Mouse (Mus musculus) embryonic facial prominence, embryonic 15.5 days (tissue): Measurements from ENCODE around the gene Cars2. TPM values are rescaled to one million over a fixed set of nuclear protein-coding genes. Genes with fewer than 3 reads are reported as not detected.

Source experiments
- ATAC-seq: fragments of 200-750 bp; cut with Nextera tagmentation; 2 replicates; pipeline ENCODE4 v1.8.0; 2017; ENCODE audit warnings: low read depth, moderate TSS enrichment; ENCODE audit not compliant: insufficient number of reproducible peaks, low FRiP score, low TSS enrichment
- H3K27ac ChIP-seq: fragments of 300-500 bp; sonication (generic); replicated peaks from 2 replicates; pipeline ENCODE4 v1.5.1; 2015; ENCODE audit warnings: mild to moderate bottlenecking, inconsistent platforms
- H3K27me3 ChIP-seq: fragments of 300-500 bp; sonication (generic); 2 replicates; pipeline ENCODE4 v1.6.1; 2015; ENCODE audit warnings: inconsistent platforms
- H3K36me3 ChIP-seq: fragments of 300-500 bp; sonication (generic); 2 replicates; pipeline ENCODE4 v1.6.1; 2015; ENCODE audit warnings: mild to moderate bottlenecking, inconsistent platforms
- H3K4me1 ChIP-seq: fragments of 300-500 bp; sonication (generic); 2 replicates; pipeline ENCODE4 v1.6.1; 2015; ENCODE audit warnings: inconsistent platforms
- H3K4me2 ChIP-seq: fragments of 300-500 bp; sonication (generic); replicated peaks from 2 replicates; pipeline ENCODE4 v1.6.1; 2015; ENCODE audit warnings: mild to moderate bottlenecking, inconsistent platforms
- H3K4me3 ChIP-seq: fragments of 300-500 bp; sonication (generic); replicated peaks from 2 replicates; pipeline ENCODE4 v1.5.1; 2015; ENCODE audit warnings: mild to moderate bottlenecking, inconsistent platforms
- H3K9ac ChIP-seq: fragments of 300-500 bp; sonication (generic); 2 replicates; pipeline ENCODE4 v1.6.1; 2015; ENCODE audit warnings: inconsistent platforms
- H3K9me3 ChIP-seq: fragments of 300-500 bp; sonication (generic); replicated peaks from 2 replicates; pipeline ENCODE4 v1.6.1; 2016; ENCODE audit warnings: inconsistent platforms
- WGBS: fragments of 180-500 bp; shearing (Covaris S2); methylation state at CpG from one replicate; pipeline ENCODE4 v1.1.7; 2015; 5-methylcytosine and 5-hydroxymethylcytosine counted together
- polyA plus RNA-seq: library from polyadenylated mRNA; unstranded; fragments of >200 nt; fragmentation: Nextera tagmentation; extraction: Ambion mirVana; gene quantifications from 2 replicates; pipeline ENCODE4 v1.2.1, GENCODE M21; 2015

The Cars2 gene
- polyA plus RNA-seq, 1 experiment from 2014 or later = 31.4 TPM

DNA sequence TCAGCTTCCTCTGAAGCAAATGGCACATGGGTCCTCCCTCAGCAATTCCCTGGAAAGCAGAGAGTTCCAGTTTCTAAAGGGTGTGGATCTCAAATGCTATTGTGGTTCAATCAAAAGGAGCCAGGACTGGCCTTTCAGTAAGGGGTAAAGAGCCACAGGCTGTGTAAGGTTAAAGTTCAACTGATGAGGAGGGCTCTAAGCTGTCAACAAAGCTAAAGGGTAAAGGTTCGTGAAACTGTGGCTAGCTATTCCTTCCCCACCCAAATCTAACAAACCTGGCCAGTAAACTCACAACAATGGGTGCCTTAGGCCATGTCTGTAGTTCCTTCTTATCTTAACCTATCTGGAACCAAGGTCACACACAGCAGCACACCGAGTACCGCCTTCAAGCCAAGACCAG lies 68.7 kb downstream of the Cars2 start:
- Histone ChIP-seq H3K9me3 (no peaks in the 10 kb centered on the region), H3K4me2 (no peak overlapping the region), H3K4me3 (no peak overlapping the region), H3K36me3 (no peaks in the 10 kb centered on the region), H3K9ac (no peak overlapping the region), H3K27ac (no peak overlapping the region), H3K4me1 (peaks cover 25% of the 10 kb centered on the region), H3K27me3 (peaks cover 57% of the 10 kb centered on the region)
- no peak for ATAC-seq
- WGBS = 63% methylated on average over 3 of the region's 3 CpGs

GRCm38 (mm10) chr8:11479591-11479990 lies 71.0 kb downstream of the Cars2 start:
- no peak overlapping the region for H3K4me2 ChIP-seq
- no peak overlapping the region for H3K4me3 ChIP-seq
- no peak overlapping the region for H3K9ac ChIP-seq
- peaks cover 33% of the 10 kb centered on the region for H3K4me1 ChIP-seq
- WGBS = 3% methylated on average over 14 of the region's 14 CpGs
- no peaks in the 10 kb centered on the region for H3K36me3 ChIP-seq
- H3K27me3 ChIP-seq = peaks cover 76% of the 10 kb centered on the region
- no peak for ATAC-seq
- no peaks in the 10 kb centered on the region for H3K9me3 ChIP-seq
- H3K27ac ChIP-seq = no peak overlapping the region

DNA sequence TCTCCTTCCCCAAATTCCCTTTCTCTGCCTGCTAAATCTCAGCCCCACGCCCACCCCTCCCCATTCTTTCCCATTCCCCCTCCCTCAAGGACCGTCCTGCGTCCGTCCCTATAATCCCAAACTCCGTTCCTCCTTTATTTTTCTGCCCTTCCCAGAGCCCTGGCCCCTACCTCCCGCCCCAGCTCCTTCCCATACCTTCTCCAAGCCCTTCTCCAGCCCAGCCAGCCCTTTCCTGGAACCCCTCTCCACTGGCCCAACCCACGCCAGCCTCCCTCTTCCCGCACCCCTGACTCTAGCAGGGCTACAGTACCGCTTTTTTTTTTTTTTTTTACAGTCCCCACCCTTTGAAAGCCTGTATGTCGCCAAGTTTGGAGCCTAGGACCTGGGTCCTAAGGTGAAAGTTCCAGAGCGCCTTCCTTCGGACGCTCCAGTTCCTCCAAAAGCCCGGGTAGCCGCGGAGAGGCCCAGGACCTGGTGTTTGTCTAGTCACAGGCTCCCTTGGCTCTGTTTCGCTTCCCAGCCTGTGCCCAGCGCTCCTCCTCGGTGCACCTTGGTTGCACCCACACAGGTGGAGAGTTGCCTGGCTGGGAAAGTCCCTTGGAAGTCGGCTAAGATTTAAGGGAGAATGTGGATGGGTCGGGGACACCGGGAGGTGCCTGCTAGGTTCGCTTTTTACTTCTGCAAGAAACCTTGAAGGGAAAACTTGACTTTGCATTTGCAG lies 71.6 kb downstream of the Cars2 start:
- WGBS = 4% methylated on average over 23 of the region's 23 CpGs
- peak overlapping the region; percentile 95 for H3K4me2 ChIP-seq
- H3K9me3 ChIP-seq = no peaks in the 10 kb centered on the region
- H3K4me3 ChIP-seq = peak overlapping the region; percentile 50
- H3K27ac ChIP-seq = no peak overlapping the region
- H3K36me3 ChIP-seq = no peaks in the 10 kb centered on the region
- peaks cover 82% of the 10 kb centered on the region for H3K27me3 ChIP-seq
- H3K9ac ChIP-seq = no peak overlapping the region
- peaks cover 33% of the 10 kb centered on the region for H3K4me1 ChIP-seq
- ATAC-seq = no peak

- Histone ChIP-seq H3K4me1 (peaks cover 33% of the 10 kb centered on the region), H3K4me3 (peak within 1 kb of the TSS; percentile 50), H3K9me3 (no peaks in the 10 kb centered on the region), H3K27ac (no peak within 1 kb of the TSS), H3K36me3 (no peaks in the 10 kb centered on the region), H3K27me3 (peaks cover 87% of the 10 kb centered on the region), H3K4me2 (peak within 1 kb of the TSS; percentile 95), H3K9ac (no peak within 1 kb of the TSS; the same call in 1 of the 2 replicates)
- WGBS = under 1% methylated on average over 69 of the region's 69 CpGs
- ATAC-seq = peak; percentile 66; the same call in 1 of the 2 replicates
Measured at GRCm38 (mm10) chr8:11477811-11478761, 72.5 kb downstream of the Cars2 start, which contains the start of gene Rab20. Rab20 (minus strand) TSS chr8:11478710.

DNA sequence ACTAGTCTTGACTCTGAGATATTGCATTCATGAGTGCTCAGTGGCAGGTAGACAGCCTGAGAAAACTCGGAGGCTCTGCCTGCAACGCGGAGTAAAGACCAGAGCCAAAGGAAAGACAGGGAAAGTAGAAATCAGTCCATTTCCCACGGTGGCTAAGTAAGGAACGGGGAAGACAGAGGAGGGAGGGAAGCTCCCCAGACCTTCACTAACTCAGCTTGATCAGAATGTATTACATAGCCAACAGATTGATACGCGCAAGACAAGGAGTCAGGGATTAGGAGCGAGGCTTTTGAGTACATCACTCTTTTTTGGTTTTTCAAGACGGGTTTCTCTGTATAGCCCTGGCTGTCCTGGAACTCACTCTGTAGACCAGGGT lies 73.4 kb downstream of the Cars2 start:
- Histone ChIP-seq H3K4me3 (peak overlapping the region; percentile 50), H3K27me3 (peaks cover 81% of the 10 kb centered on the region), H3K4me1 (peaks cover 33% of the 10 kb centered on the region), H3K36me3 (no peaks in the 10 kb centered on the region), H3K9me3 (no peaks in the 10 kb centered on the region), H3K27ac (no peak overlapping the region), H3K4me2 (peak overlapping the region; percentile 95), H3K9ac (no peak overlapping the region)
- ATAC-seq = no peak
- 4% methylated on average over 9 of the region's 9 CpGs for WGBS

DNA sequence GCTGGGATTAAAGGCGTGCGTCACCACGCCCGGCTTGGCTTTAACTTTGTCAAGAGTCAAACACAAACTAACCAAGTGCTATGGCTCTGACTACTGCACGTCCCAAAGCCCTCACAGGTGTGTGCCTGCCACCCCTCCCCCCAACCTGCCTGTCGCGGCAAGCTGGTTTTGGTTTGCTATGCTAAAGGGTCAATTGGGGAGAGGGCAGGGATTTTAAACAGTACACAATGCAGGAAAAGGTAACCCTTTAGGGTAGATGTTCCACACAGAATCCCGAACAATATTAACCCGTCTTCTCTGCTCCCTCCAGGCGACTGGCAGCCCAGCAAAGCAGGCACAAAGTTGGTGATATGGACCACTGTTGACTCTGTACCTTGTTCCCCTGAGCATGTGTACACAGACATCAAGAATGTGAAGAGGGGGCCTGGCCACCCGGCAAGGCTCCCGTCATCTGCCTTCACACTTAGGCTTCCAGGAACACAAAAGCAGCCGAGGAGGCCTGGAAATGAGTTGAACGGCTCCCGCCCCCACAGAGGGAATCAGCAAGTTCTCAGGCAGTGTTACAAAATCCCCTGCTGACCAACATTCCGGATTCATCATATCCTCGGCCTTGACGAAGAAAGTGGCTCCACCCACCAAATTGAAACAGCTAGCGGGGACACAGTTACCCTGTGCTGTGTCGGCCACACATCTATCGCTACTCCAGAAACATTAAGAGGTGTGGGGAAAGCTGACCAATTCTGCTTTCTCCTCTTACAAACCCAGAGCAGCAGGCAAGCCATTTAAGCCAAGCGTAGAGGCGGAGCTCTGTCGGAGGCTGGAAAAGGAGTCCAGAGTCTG lies 74.0 kb downstream of the Cars2 start:
- no peak for ATAC-seq
- H3K4me1 ChIP-seq = peaks cover 33% of the 10 kb centered on the region
- H3K9me3 ChIP-seq = no peaks in the 10 kb centered on the region
- no peak overlapping the region for H3K9ac ChIP-seq
- peak overlapping the region; percentile 50 for H3K4me3 ChIP-seq
- H3K27me3 ChIP-seq = peaks cover 75% of the 10 kb centered on the region
- H3K36me3 ChIP-seq = no peaks in the 10 kb centered on the region
- 8% methylated on average over 24 of the region's 24 CpGs for WGBS
- peak overlapping the region; percentile 95 for H3K4me2 ChIP-seq
- no peak overlapping the region for H3K27ac ChIP-seq

GRCm38 (mm10) chr8:11475876-11476275 lies 74.7 kb downstream of the Cars2 start:
- H3K4me2 ChIP-seq = no peak overlapping the region
- H3K4me1 ChIP-seq = peaks cover 33% of the 10 kb centered on the region
- no peaks in the 10 kb centered on the region for H3K36me3 ChIP-seq
- WGBS = 23% methylated on average over 2 of the region's 2 CpGs
- no peak for ATAC-seq
- H3K27ac ChIP-seq = no peak overlapping the region
- H3K27me3 ChIP-seq = peaks cover 71% of the 10 kb centered on the region
- H3K4me3 ChIP-seq = no peak overlapping the region
- H3K9ac ChIP-seq = no peak overlapping the region
- H3K9me3 ChIP-seq = no peaks in the 10 kb centered on the region

GRCm38 (mm10) chr8:11475397-11475796 lies 75.2 kb downstream of the Cars2 start:
- Histone ChIP-seq H3K9ac (no peak overlapping the region), H3K4me1 (peaks cover 33% of the 10 kb centered on the region), H3K4me2 (no peak overlapping the region), H3K27ac (no peak overlapping the region), H3K9me3 (no peaks in the 10 kb centered on the region), H3K36me3 (no peaks in the 10 kb centered on the region), H3K27me3 (peaks cover 66% of the 10 kb centered on the region), H3K4me3 (no peak overlapping the region)
- ATAC-seq = no peak
- WGBS = 9% methylated on average over 10 of the region's 10 CpGs

GRCm38 (mm10) chr8:11473072-11473471 lies 77.5 kb downstream of the Cars2 start:
- H3K4me2 ChIP-seq = no peak overlapping the region
- ATAC-seq = no peak
- peaks cover 43% of the 10 kb centered on the region for H3K27me3 ChIP-seq
- H3K36me3 ChIP-seq = no peaks in the 10 kb centered on the region
- WGBS = 35% methylated on average over 4 of the region's 4 CpGs
- H3K4me3 ChIP-seq = no peak overlapping the region
- no peak overlapping the region for H3K9ac ChIP-seq
- no peaks in the 10 kb centered on the region for H3K9me3 ChIP-seq
- H3K4me1 ChIP-seq = peaks cover 18% of the 10 kb centered on the region
- no peak overlapping the region for H3K27ac ChIP-seq

- H3K27ac ChIP-seq = no peak overlapping the region
- H3K4me3 ChIP-seq = no peak overlapping the region
- no peaks in the 10 kb centered on the region for H3K9me3 ChIP-seq
- 47% methylated on average over 8 of the region's 8 CpGs for WGBS
- H3K9ac ChIP-seq = no peak overlapping the region
- no peaks in the 10 kb centered on the region for H3K36me3 ChIP-seq
- no peak for ATAC-seq
- H3K27me3 ChIP-seq = peaks cover 29% of the 10 kb centered on the region
- H3K4me2 ChIP-seq = no peak overlapping the region
- H3K4me1 ChIP-seq = peaks cover 2% of the 10 kb centered on the region
Measured at GRCm38 (mm10) chr8:11471309-11471708, 79.3 kb downstream of the Cars2 start.

DNA sequence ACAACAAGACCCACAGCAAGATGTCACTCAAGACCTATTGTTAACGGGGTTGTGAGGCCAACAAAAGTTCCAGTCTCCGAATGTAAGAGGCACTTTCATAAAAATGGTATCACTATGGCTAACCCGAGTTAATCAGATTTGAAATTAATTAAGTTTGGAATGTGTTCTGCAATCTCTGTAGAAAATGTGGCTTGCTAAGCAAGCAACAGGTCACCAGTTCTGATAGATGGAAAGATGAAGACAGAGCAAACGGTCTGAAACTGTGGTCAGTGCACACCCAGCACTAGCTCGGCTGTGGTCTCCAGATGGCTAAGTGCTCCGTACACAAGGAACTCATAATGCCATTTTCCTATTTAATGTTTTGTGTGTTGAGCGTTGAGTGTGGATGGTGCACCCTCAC lies 79.9 kb downstream of the Cars2 start:
- Histone ChIP-seq H3K27ac (no peak overlapping the region), H3K4me1 (no peaks in the 10 kb centered on the region), H3K9me3 (no peaks in the 10 kb centered on the region), H3K4me2 (no peak overlapping the region), H3K27me3 (peaks cover 23% of the 10 kb centered on the region), H3K9ac (no peak overlapping the region), H3K4me3 (no peak overlapping the region), H3K36me3 (no peaks in the 10 kb centered on the region)
- no peak for ATAC-seq
- WGBS = 69% methylated on average over 7 of the region's 7 CpGs
